Mouse (Mus musculus) liver, adult 2 months (tissue): ENCODE results near the gene Mst1. TPM values are rescaled to one million over a fixed set of nuclear protein-coding genes. Genes with fewer than 3 reads are reported as not detected.

Source experiments
- DNase-seq: peaks from one replicate; pipeline ENCODE4 v3.0.0-alpha.2; 2011; ENCODE audit warnings: low read depth, low spot score; ENCODE audit errors: extremely low read depth
- H3K27ac ChIP-seq: fragments of 200-500 bp; replicated peaks from 2 replicates; pipeline ENCODE4 v1.5.1; 2012; ENCODE audit warnings: low read depth, mild to moderate bottlenecking, control low read depth, inconsistent platforms, low read length; ENCODE audit not compliant: insufficient read depth
- H3K27me3 ChIP-seq: fragments of 200-500 bp; 2 replicates; pipeline ENCODE4 v1.6.1; 2012; ENCODE audit warnings: mild to moderate bottlenecking, moderate library complexity, low read length, inconsistent platforms; ENCODE audit not compliant: control insufficient read depth, insufficient read depth
- H3K36me3 ChIP-seq: fragments of 200-500 bp; 2 replicates; pipeline ENCODE4 v1.6.1; 2012; ENCODE audit warnings: low read length, inconsistent platforms; ENCODE audit not compliant: control insufficient read depth, insufficient read depth
- H3K4me1 ChIP-seq: fragments of 200-500 bp; 2 replicates; pipeline ENCODE4 v1.6.1; 2011; ENCODE audit warnings: low read length; ENCODE audit not compliant: control insufficient read depth, insufficient read depth
- H3K4me3 ChIP-seq: fragments of 200-500 bp; 2 replicates; pipeline ENCODE4 v1.5.1; 2011; ENCODE audit warnings: low read depth, mild to moderate bottlenecking, control low read depth, low read length, moderate library complexity; ENCODE audit not compliant: insufficient read depth
- H3K79me2 ChIP-seq: fragments of 200-500 bp; 2 replicates; pipeline ENCODE4 v1.6.1; 2012; ENCODE audit warnings: inconsistent platforms, mild to moderate bottlenecking, low read length, moderate library complexity; ENCODE audit not compliant: control insufficient read depth, insufficient read depth
- H3K9ac ChIP-seq: fragments of 200-500 bp; 2 replicates; pipeline ENCODE4 v1.6.1; 2012; ENCODE audit warnings: low read depth, mild to moderate bottlenecking, control low read depth, inconsistent platforms, low read length
- CTCF ChIP-seq: fragments of 200-500 bp; IDR thresholded peaks from 2 replicates; pipeline ENCODE4 v1.5.1; 2011; ENCODE audit warnings: low read depth, low read length, control low read depth
- POLR2A ChIP-seq: fragments of 200-500 bp; IDR thresholded peaks from 2 replicates; pipeline ENCODE4 v1.6.1; 2011; ENCODE audit warnings: low read length, control low read depth; ENCODE audit not compliant: insufficient read depth; ENCODE audit errors: extremely low read depth
- WGBS: fragments of 180-500 bp; shearing (Covaris S2); methylation state at CpG from one replicate; pipeline ENCODE4 v1.1.7; 2018; 5-methylcytosine and 5-hydroxymethylcytosine counted together
- polyA plus RNA-seq: library from polyadenylated mRNA; depleted of rRNA; stranded (reverse); fragments of >200 nt; gene quantifications from 2 replicates; pipeline ENCODE4 v1.2.3, GENCODE M21; 2012; rRNA removed
- total RNA-seq: library from RNA; depleted of rRNA; stranded (reverse); fragments of >200 nt; gene quantifications from 2 replicates; pipeline ENCODE4 v1.2.3, GENCODE M21; 2014; rRNA removed

The Mst1 gene
- total and polyA plus RNA-seq, 2 experiments: 143 to 264 TPM

GRCm38 (mm10) chr9:108131502-108131901 lies 51.3 kb downstream of the Mst1 start:
- WGBS: 91% methylated on average over 5 of the region's 5 CpGs
- Histone ChIP-seq H3K4me1 (no peaks in the 10 kb centered on the region), H3K9ac (no peak overlapping the region), H3K27me3 (no peaks in the 10 kb centered on the region), H3K79me2 (no peaks in the 10 kb centered on the region), H3K36me3 (no peaks in the 10 kb centered on the region), H3K27ac (no peak overlapping the region), H3K4me3 (no peak overlapping the region)
- TF ChIP-seq POLR2A: no peak
- no peak for TF ChIP-seq CTCF
- no peak for DNase-seq

DNA sequence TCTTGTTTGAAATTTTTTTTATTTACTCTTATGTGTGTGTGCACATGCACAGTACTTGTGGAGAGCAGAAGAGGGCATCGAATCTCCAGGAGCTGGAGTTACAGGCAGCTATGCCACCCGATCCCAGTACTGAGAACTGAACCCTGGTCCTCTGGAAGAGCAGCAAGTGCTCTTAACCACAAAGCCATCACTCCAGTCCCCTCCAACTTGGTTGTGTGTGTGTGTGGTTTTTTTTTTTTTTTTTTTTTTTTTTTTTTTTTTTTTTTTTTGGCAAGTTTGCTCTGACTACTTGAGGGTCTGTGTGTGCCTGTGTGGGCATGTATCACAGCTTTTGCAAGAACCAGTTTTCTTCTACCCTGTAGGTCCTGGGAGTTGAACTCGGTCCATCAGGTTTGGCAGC lies 52.1 kb downstream of the Mst1 start:
- TF ChIP-seq POLR2A: no peak
- no peaks in the 10 kb centered on the region for H3K27me3 ChIP-seq

DNA sequence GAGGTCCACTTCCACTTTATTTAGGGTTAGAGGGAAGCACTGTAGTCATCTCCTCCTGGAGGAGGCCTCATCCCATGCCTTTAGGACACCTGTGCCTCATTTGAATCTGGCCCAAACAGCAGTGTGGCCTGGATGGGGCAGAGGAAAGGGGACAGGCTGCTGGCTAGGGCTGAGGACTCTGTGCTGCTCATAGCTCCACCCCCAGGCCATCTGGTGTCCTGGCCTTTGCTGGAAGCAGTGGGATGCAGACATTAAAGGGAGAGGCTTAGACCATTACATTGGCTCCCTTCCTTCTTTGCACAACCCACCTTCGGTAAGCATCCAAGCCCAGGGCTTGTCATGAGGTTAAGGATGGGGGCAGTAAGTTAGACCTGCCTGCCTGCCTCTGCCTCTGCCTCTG lies 53.2 kb downstream of the Mst1 start:
- no peak overlapping the region for H3K9ac ChIP-seq
- H3K4me3 ChIP-seq: no peak overlapping the region
- H3K36me3 ChIP-seq: no peaks in the 10 kb centered on the region
- H3K79me2 ChIP-seq: no peaks in the 10 kb centered on the region
- H3K27ac ChIP-seq: no peak overlapping the region
- H3K27me3 ChIP-seq: no peaks in the 10 kb centered on the region
- WGBS: 62% methylated on average over 1 of the region's 1 CpGs
- no peaks in the 10 kb centered on the region for H3K4me1 ChIP-seq
- no peak for DNase-seq
- TF ChIP-seq POLR2A (no peak), CTCF (no peak)

More for the DNA sequence above, 52.1 kb downstream of the Mst1 start:
- Histone ChIP-seq H3K27ac (no peak overlapping the region), H3K79me2 (no peaks in the 10 kb centered on the region), H3K36me3 (no peaks in the 10 kb centered on the region), H3K9ac (no peak overlapping the region), H3K4me1 (no peaks in the 10 kb centered on the region), H3K4me3 (no peak overlapping the region)
- WGBS: 94% methylated on average over 3 of the region's 3 CpGs
- DNase-seq: no peak

Other genes starting within 250 kb of the Mst1 start
- 31.8 and 34.4 TPM in 2 replicates for gene Rbm6, start 207.2 kb upstream of the Mst1 start, total RNA-seq
- 8.3 and 9.9 TPM in 2 replicates for gene Rbm6, start 207.2 kb upstream of the Mst1 start, polyA plus RNA-seq
- 9.2 and 12.4 TPM in 2 replicates for gene Mon1a, start 192.3 kb upstream of the Mst1 start, total RNA-seq
- 29.2 and 29.6 TPM in 2 replicates for gene Mon1a, start 192.3 kb upstream of the Mst1 start, polyA plus RNA-seq
- 0.18 and 0.27 TPM in 2 replicates for gene Mst1r, start 173.6 kb upstream of the Mst1 start, total RNA-seq
- gene Mst1r, start 173.6 kb upstream of the Mst1 start, polyA plus RNA-seq: 0.70 and 1.2 TPM in 2 replicates
- gene Actl11, start 152.0 kb upstream of the Mst1 start, total RNA-seq: not detected in 2 replicates
- gene Actl11, start 152.0 kb upstream of the Mst1 start, polyA plus RNA-seq: not detected in 2 replicates
- gene Camkv, start 144.8 kb upstream of the Mst1 start, total RNA-seq: 0.07 TPM in 1 of 2 replicates, not detected in the other
- gene Camkv, start 144.8 kb upstream of the Mst1 start, polyA plus RNA-seq: not detected in 2 replicates
- 0.18 and 0.40 TPM in 2 replicates for gene Traip, start 130.3 kb upstream of the Mst1 start, total RNA-seq
- 0.12 and 0.21 TPM in 2 replicates for gene Traip, start 130.3 kb upstream of the Mst1 start, polyA plus RNA-seq
- gene Uba7, start 104.9 kb upstream of the Mst1 start, total RNA-seq: 16.4 and 22.0 TPM in 2 replicates
- gene Uba7, start 104.9 kb upstream of the Mst1 start, polyA plus RNA-seq: 19.3 and 30.6 TPM in 2 replicates
- not detected in 2 replicates for gene Gm20661, start 97.4 kb upstream of the Mst1 start, total RNA-seq
- gene Gm20661, start 97.4 kb upstream of the Mst1 start, polyA plus RNA-seq: 0.10 TPM in 1 of 2 replicates, not detected in the other
- 0.87 and 1.3 TPM in 2 replicates for gene Inka1, start 94.6 kb upstream of the Mst1 start, total RNA-seq
- 1.1 and 1.7 TPM in 2 replicates for gene Inka1, start 94.6 kb upstream of the Mst1 start, polyA plus RNA-seq
- gene Cdhr4, start 87.9 kb upstream of the Mst1 start, total RNA-seq: not detected in 2 replicates
- gene Cdhr4, start 87.9 kb upstream of the Mst1 start, polyA plus RNA-seq: 0.19 and 0.44 TPM in 2 replicates
- gene Gm20662, start 84.1 kb upstream of the Mst1 start, total RNA-seq: 1.7 TPM in 1 of 2 replicates, not detected in the other
- 0.44 and 0.76 TPM in 2 replicates for gene Gm20662, start 84.1 kb upstream of the Mst1 start, polyA plus RNA-seq
- gene Ip6k1, start 77.9 kb upstream of the Mst1 start, total RNA-seq: 40.1 and 47.7 TPM in 2 replicates
- 45.7 and 46.3 TPM in 2 replicates for gene Ip6k1, start 77.9 kb upstream of the Mst1 start, polyA plus RNA-seq
- gene Gmppb, start 31.2 kb upstream of the Mst1 start, total RNA-seq: 14.0 and 54.7 TPM in 2 replicates
- gene Gmppb, start 31.2 kb upstream of the Mst1 start, polyA plus RNA-seq: 16.5 and 21.4 TPM in 2 replicates
- gene Amigo3, start 27.3 kb upstream of the Mst1 start, total RNA-seq: 0.37 and 0.47 TPM in 2 replicates
- 1.2 and 2.8 TPM in 2 replicates for gene Amigo3, start 27.3 kb upstream of the Mst1 start, polyA plus RNA-seq
- gene Rnf123, start 2.9 kb downstream of the Mst1 start, total RNA-seq: 19.6 and 29.6 TPM in 2 replicates
- gene Rnf123, start 2.9 kb downstream of the Mst1 start, polyA plus RNA-seq: 79.8 and 97.5 TPM in 2 replicates
- 53.3 and 54.3 TPM in 2 replicates for gene Apeh, start 14.2 kb downstream of the Mst1 start, total RNA-seq
- 89.0 and 116 TPM in 2 replicates for gene Apeh, start 14.2 kb downstream of the Mst1 start, polyA plus RNA-seq
- gene Bsn, start 109.9 kb downstream of the Mst1 start, total RNA-seq: under 0.01 TPM in 2 replicates
- under 0.01 TPM in 1 of 2 replicates, not detected in the other for gene Bsn, start 109.9 kb downstream of the Mst1 start, polyA plus RNA-seq
- gene Dag1, start 183.5 kb downstream of the Mst1 start, total RNA-seq: 20.7 and 28.8 TPM in 2 replicates
- 24.9 and 29.9 TPM in 2 replicates for gene Dag1, start 183.5 kb downstream of the Mst1 start, polyA plus RNA-seq
- 5.8 and 9.0 TPM in 2 replicates for gene Nicn1, start 210.0 kb downstream of the Mst1 start, total RNA-seq
- 15.9 and 21.2 TPM in 2 replicates for gene Nicn1, start 210.0 kb downstream of the Mst1 start, polyA plus RNA-seq
- gene Amt, start 216.4 kb downstream of the Mst1 start, total RNA-seq: 65.5 and 66.6 TPM in 2 replicates
- 45.8 and 54.5 TPM in 2 replicates for gene Amt, start 216.4 kb downstream of the Mst1 start, polyA plus RNA-seq
- gene Rhoa, start 225.7 kb downstream of the Mst1 start, total RNA-seq: 123 TPM in 2 replicates
- gene Rhoa, start 225.7 kb downstream of the Mst1 start, polyA plus RNA-seq: 64.7 and 82.8 TPM in 2 replicates
- 17.7 and 17.9 TPM in 2 replicates for gene Tcta, start 225.7 kb downstream of the Mst1 start, total RNA-seq
- gene Tcta, start 225.7 kb downstream of the Mst1 start, polyA plus RNA-seq: 35.2 and 41.2 TPM in 2 replicates